Mouse (Mus musculus) hindbrain, embryonic 16.5 days (tissue): Measurements from ENCODE around the gene Ccdc167. TPM values are rescaled to one million over a fixed set of nuclear protein-coding genes. Genes with fewer than 3 reads are reported as not detected.
"Not testable (repeated sequence)": the region's sequence is repeated elsewhere in the genome, so short reads cannot be mapped to it uniquely, and the experiment has no call there.

Experiments
- ATAC-seq: fragments of 200-750 bp; cut with Nextera tagmentation; 2 replicates; pipeline ENCODE4 v1.8.0; 2017; ENCODE audit warnings: moderate TSS enrichment, moderate library complexity
- H3K27ac ChIP-seq: fragments of 300-500 bp; sonication (generic); 2 replicates; pipeline ENCODE4 v1.5.1; 2014; ENCODE audit warnings: low read depth, mild to moderate bottlenecking, control low read depth, low read length, moderate library complexity
- H3K27me3 ChIP-seq: fragments of 300-500 bp; sonication (generic); replicated peaks from 2 replicates; pipeline ENCODE4 v1.6.1; 2014; ENCODE audit warnings: low read length; ENCODE audit not compliant: control insufficient read depth, insufficient read depth
- H3K36me3 ChIP-seq: fragments of 300-500 bp; sonication (generic); 2 replicates; pipeline ENCODE4 v1.6.1; 2014; ENCODE audit warnings: mild to moderate bottlenecking, low read length, moderate library complexity, mixed read lengths; ENCODE audit not compliant: control insufficient read depth, insufficient read depth
- H3K4me1 ChIP-seq: fragments of 300-500 bp; sonication (generic); 2 replicates; pipeline ENCODE4 v1.6.1; 2014; ENCODE audit warnings: low read depth, low read length; ENCODE audit not compliant: control insufficient read depth, insufficient read depth
- H3K4me2 ChIP-seq: fragments of 300-500 bp; sonication (generic); 2 replicates; pipeline ENCODE4 v1.6.1; 2014; ENCODE audit warnings: mild to moderate bottlenecking, low read length, control low read depth, moderate library complexity
- H3K4me3 ChIP-seq: fragments of 300-500 bp; sonication (generic); 2 replicates; pipeline ENCODE4 v1.5.1; 2014; ENCODE audit warnings: mild to moderate bottlenecking, low read length, control low read depth, moderate library complexity
- H3K9ac ChIP-seq: fragments of 300-500 bp; sonication (generic); 2 replicates; pipeline ENCODE4 v1.6.1; 2014; ENCODE audit warnings: low read depth, mild to moderate bottlenecking, control low read depth, low read length, moderate library complexity
- H3K9me3 ChIP-seq: fragments of 300-500 bp; sonication (generic); 2 replicates; pipeline ENCODE4 v1.6.1; 2014; ENCODE audit warnings: mild to moderate bottlenecking, low read length, moderate library complexity; ENCODE audit not compliant: control insufficient read depth
- WGBS: fragments of 180-500 bp; shearing (Covaris S2); extraction: QIAGEN DNeasy Blood & Tissue Kit; methylation state at CpG from one replicate; pipeline ENCODE4 v1.1.7; 2014; 5-methylcytosine and 5-hydroxymethylcytosine counted together
- polyA plus RNA-seq: library from polyadenylated mRNA; unstranded; fragments of >200 nt; fragmentation: Nextera tagmentation; extraction: Ambion mirVana; gene quantifications from 2 replicates; pipeline ENCODE4 v1.2.1, GENCODE M21; 2015

The Ccdc167 gene
- polyA plus RNA-seq, 1 experiment from 2014 or later, result 9.3 TPM

GRCm38 (mm10) chr17:29724610-29725009 lies 7.8 kb upstream of the Ccdc167 start:
- WGBS, result 45% methylated on average over 6 of the region's 6 CpGs
- peaks cover 6% of the 10 kb centered on the region; the same call in 1 of the 2 replicates for H3K4me1 ChIP-seq
- no peaks in the 10 kb centered on the region for H3K36me3 ChIP-seq
- H3K9me3 ChIP-seq, result 0 out of 2 replicates have a peak, but pooled peaks cover 2% of the 10 kb centered on the region
- H3K27me3 ChIP-seq, result no peaks in the 10 kb centered on the region
- ATAC-seq, result peak; percentile 84
- H3K27ac ChIP-seq, result no peak overlapping the region
- H3K4me2 ChIP-seq, result no peak overlapping the region
- H3K4me3 ChIP-seq, result no peak overlapping the region
- no peak overlapping the region for H3K9ac ChIP-seq

- no peak overlapping the region for H3K4me3 ChIP-seq
- H3K27me3 ChIP-seq, result no peaks in the 10 kb centered on the region
- H3K4me2 ChIP-seq, result no peak overlapping the region
- 0 out of 2 replicates have a peak, but pooled peaks cover 2% of the 10 kb centered on the region for H3K9me3 ChIP-seq
- 68% methylated on average over 11 of the region's 11 CpGs for WGBS
- peaks cover 16% of the 10 kb centered on the region for H3K4me1 ChIP-seq
- no peaks in the 10 kb centered on the region for H3K36me3 ChIP-seq
- ATAC-seq, result no peak
- no peak overlapping the region for H3K9ac ChIP-seq
- peak overlapping the region; percentile 23; the same call in 1 of the 2 replicates for H3K27ac ChIP-seq
Measured at GRCm38 (mm10) chr17:29720755-29721365, 4.0 kb upstream of the Ccdc167 start.

GRCm38 (mm10) chr17:29719628-29720575 lies 3.1 kb upstream of the Ccdc167 start:
- ATAC-seq, result no peak
- H3K4me2 ChIP-seq, result no peak overlapping the region
- 69% methylated on average over 13 of the region's 13 CpGs for WGBS

GRCm38 (mm10) chr17:29718660-29719059 lies 1.8 kb upstream of the Ccdc167 start:
- H3K4me1 ChIP-seq, result peaks cover 10% of the 10 kb centered on the region
- 0 out of 2 replicates have a peak, but pooled peaks cover 2% of the 10 kb centered on the region for H3K9me3 ChIP-seq
- ATAC-seq, result no peak
- no peaks in the 10 kb centered on the region for H3K27me3 ChIP-seq
- H3K4me3 ChIP-seq, result no peak overlapping the region
- no peaks in the 10 kb centered on the region for H3K36me3 ChIP-seq
- 87% methylated on average over 8 of the region's 8 CpGs for WGBS
- no peak overlapping the region for H3K9ac ChIP-seq
- H3K27ac ChIP-seq, result no peak overlapping the region
- no peak overlapping the region for H3K4me2 ChIP-seq

More at GRCm38 (mm10) chr17:29719628-29720575, 3.1 kb upstream of the Ccdc167 start:
- H3K4me3 ChIP-seq, result no peak overlapping the region
- H3K27me3 ChIP-seq, result no peaks in the 10 kb centered on the region
- no peak overlapping the region; the same call in 1 of the 2 replicates for H3K27ac ChIP-seq
- no peak overlapping the region for H3K9ac ChIP-seq
- H3K36me3 ChIP-seq, result no peaks in the 10 kb centered on the region
- 0 out of 2 replicates have a peak, but pooled peaks cover 2% of the 10 kb centered on the region for H3K9me3 ChIP-seq
- peaks cover 16% of the 10 kb centered on the region for H3K4me1 ChIP-seq

GRCm38 (mm10) chr17:29713734-29714133 lies 3.1 kb downstream of the Ccdc167 start:
- not testable (repeated sequence) for H3K27ac ChIP-seq, H3K27me3 ChIP-seq, H3K4me2 ChIP-seq, H3K9me3 ChIP-seq, ATAC-seq, H3K4me3 ChIP-seq, H3K9ac ChIP-seq, H3K36me3 ChIP-seq
- peaks cover 37% of the 10 kb centered on the region for H3K4me1 ChIP-seq
- WGBS, result 95% methylated on average over 4 of the region's 4 CpGs

- Histone ChIP-seq H3K4me2 (no peak overlapping the region), H3K27me3 (no peaks in the 10 kb centered on the region), H3K4me1 (peaks cover 41% of the 10 kb centered on the region), H3K36me3 (no peaks in the 10 kb centered on the region), H3K9ac (no peak overlapping the region), H3K4me3 (no peak overlapping the region), H3K9me3 (no peaks in the 10 kb centered on the region), H3K27ac (no peak overlapping the region; the same call in 1 of the 2 replicates)
- ATAC-seq, result no peak
- 54% methylated on average over 7 of the region's 7 CpGs for WGBS
Measured at GRCm38 (mm10) chr17:29712565-29712964, 4.3 kb downstream of the Ccdc167 start.

GRCm38 (mm10) chr17:29711745-29712431 lies 5.0 kb downstream of the Ccdc167 start:
- peaks cover 43% of the 10 kb centered on the region for H3K4me1 ChIP-seq
- H3K9me3 ChIP-seq, result no peaks in the 10 kb centered on the region
- no peak overlapping the region for H3K4me3 ChIP-seq
- peak overlapping the region; percentile 56 for H3K27ac ChIP-seq
- peak overlapping the region; percentile 21; the same call in 1 of the 2 replicates for H3K9ac ChIP-seq
- ATAC-seq, result no peak
- H3K27me3 ChIP-seq, result no peaks in the 10 kb centered on the region
- 64% methylated on average over 8 of the region's 8 CpGs for WGBS
- H3K36me3 ChIP-seq, result no peaks in the 10 kb centered on the region
- no peak overlapping the region for H3K4me2 ChIP-seq

- 42% methylated on average over 19 of the region's 19 CpGs for WGBS
Measured at GRCm38 (mm10) chr17:29711076-29711744, 5.6 kb downstream of the Ccdc167 start.

More at GRCm38 (mm10) chr17:29711076-29711744, 5.6 kb downstream of the Ccdc167 start:
- Histone ChIP-seq H3K4me3 (no peak overlapping the region), H3K9me3 (no peaks in the 10 kb centered on the region), H3K4me2 (no peak overlapping the region; the same call in 1 of the 2 replicates), H3K4me1 (peaks cover 41% of the 10 kb centered on the region), H3K36me3 (no peaks in the 10 kb centered on the region), H3K27me3 (no peaks in the 10 kb centered on the region), H3K27ac (peak overlapping the region; percentile 65), H3K9ac (peak overlapping the region; percentile 21; the same call in 1 of the 2 replicates)
- ATAC-seq, result no peak
